8 mouse cellular contexts compared by ENCODE assay signal in genomic region chr12:17267316-17267715, GRCm38 (mm10). TPM values are rescaled to one million over a fixed set of nuclear protein-coding genes. Genes with fewer than 3 reads are reported as not detected.
DNase-seq lines count a peak whose midpoint lies in the region; ATAC-seq and TF ChIP-seq lines count a peak whose summit lies in the region.

No protein-coding gene starts in this region.

- WGBS in kidney, embryonic 16.5 days, result 9% methylated on average over 4 of the region's 4 CpGs
- 3% methylated on average over 4 of the region's 4 CpGs for WGBS in bone marrow, adult 2 months
- WGBS in forebrain, embryonic 15.5 days, result 5% methylated on average over 4 of the region's 4 CpGs
- WGBS in limb, embryonic 15.5 days, result 8% methylated on average over 4 of the region's 4 CpGs
- 12% methylated on average over 4 of the region's 4 CpGs for WGBS in stomach, embryonic 15.5 days

- no peak overlapping the region for H3K27ac ChIP-seq in kidney, embryonic 16.5 days (ENCODE audit: low read length)
- no peak overlapping the region for H3K27ac ChIP-seq in bone marrow, adult 2 months (ENCODE audit: control insufficient read depth, insufficient read depth, low read depth, low read length, poor library complexity)
- H3K27ac ChIP-seq in forebrain, embryonic 15.5 days (replicated peaks), result peak overlapping the region; percentile 92
- H3K27ac ChIP-seq in limb, embryonic 15.5 days, result 0 out of 2 replicates have a peak overlapping the region, but pooled peaks have one; percentile 86
- no peak overlapping the region for H3K27ac ChIP-seq in stomach, embryonic 15.5 days

- no peak for ATAC-seq in kidney, embryonic 16.5 days (ENCODE audit: low FRiP score, low TSS enrichment)
- peak; percentile 55 for ATAC-seq in forebrain, embryonic 15.5 days (replicated peaks)
- no peak for ATAC-seq in limb, embryonic 15.5 days (ENCODE audit: insufficient number of reproducible peaks, low FRiP score, low TSS enrichment, low read depth)
- ATAC-seq in stomach, embryonic 15.5 days (ENCODE audit: insufficient read depth, low FRiP score, low read depth), result no peak

- H3K9me3 ChIP-seq in kidney, embryonic 16.5 days (ENCODE audit: low read length), result no peaks in the 10 kb centered on the region
- H3K9me3 ChIP-seq in forebrain, embryonic 15.5 days, result no peaks in the 10 kb centered on the region
- H3K9me3 ChIP-seq in limb, embryonic 15.5 days, result no peaks in the 10 kb centered on the region
- no peaks in the 10 kb centered on the region for H3K9me3 ChIP-seq in stomach, embryonic 15.5 days

- peak overlapping the region; percentile 91 for H3K9ac ChIP-seq in kidney, embryonic 16.5 days (replicated peaks; ENCODE audit: low read length)
- H3K9ac ChIP-seq in forebrain, embryonic 15.5 days (replicated peaks), result peak overlapping the region; percentile 86
- H3K9ac ChIP-seq in limb, embryonic 15.5 days, result peak overlapping the region; percentile 69
- peak overlapping the region; percentile 96 for H3K9ac ChIP-seq in stomach, embryonic 15.5 days

- peaks cover 30% of the 10 kb centered on the region for H3K4me1 ChIP-seq in kidney, embryonic 16.5 days (ENCODE audit: insufficient read depth, low read length)
- peaks cover 1% of the 10 kb centered on the region for H3K4me1 ChIP-seq in bone marrow, adult 2 months (ENCODE audit: control insufficient read depth, insufficient read depth, low read length)
- H3K4me1 ChIP-seq in forebrain, embryonic 15.5 days, result peaks cover 51% of the 10 kb centered on the region
- H3K4me1 ChIP-seq in limb, embryonic 15.5 days, result peaks cover 20% of the 10 kb centered on the region
- H3K4me1 ChIP-seq in stomach, embryonic 15.5 days, result peaks cover 17% of the 10 kb centered on the region; the same call in 1 of the 2 replicates

- no peak for TF ChIP-seq POLR2A in bone marrow, adult 2 months (IDR thresholded peaks at IDR 0.05; ENCODE audit: borderline replicate concordance, control insufficient read depth, low read depth, low read length)

- no peak for TF ChIP-seq CTCF in bone marrow, adult 2 months (IDR thresholded peaks at IDR 0.05; ENCODE audit: control insufficient read depth, insufficient read depth, low read length)

- no peak for DNase-seq in kidney, postnatal 4 days
- DNase-seq in frontal cortex, postnatal 14 days (ENCODE audit: low spot score in 2 of 2), result no peak
- DNase-seq in kidney, adult 18-20 months, result no peak

- H3K36me3 ChIP-seq in kidney, embryonic 16.5 days (ENCODE audit: insufficient read depth, low read length), result peaks cover 18% of the 10 kb centered on the region
- H3K36me3 ChIP-seq in forebrain, embryonic 15.5 days, result peaks cover 30% of the 10 kb centered on the region
- H3K36me3 ChIP-seq in limb, embryonic 15.5 days, result peaks cover 36% of the 10 kb centered on the region
- H3K36me3 ChIP-seq in stomach, embryonic 15.5 days, result peaks cover 15% of the 10 kb centered on the region; the same call in 1 of the 2 replicates

- H3K4me2 ChIP-seq in kidney, embryonic 16.5 days (replicated peaks; ENCODE audit: low read depth, low read length), result peak overlapping the region; percentile 58
- peak overlapping the region; percentile 65 for H3K4me2 ChIP-seq in forebrain, embryonic 15.5 days (replicated peaks)
- peak overlapping the region; percentile 60 for H3K4me2 ChIP-seq in limb, embryonic 15.5 days
- peak overlapping the region; percentile 62 for H3K4me2 ChIP-seq in stomach, embryonic 15.5 days

- H3K27me3 ChIP-seq in kidney, embryonic 16.5 days (ENCODE audit: insufficient read depth, low read length), result no peaks in the 10 kb centered on the region
- no peaks in the 10 kb centered on the region for H3K27me3 ChIP-seq in forebrain, embryonic 15.5 days
- H3K27me3 ChIP-seq in limb, embryonic 15.5 days, result no peaks in the 10 kb centered on the region
- no peaks in the 10 kb centered on the region for H3K27me3 ChIP-seq in stomach, embryonic 15.5 days (replicated peaks)

- H3K4me3 ChIP-seq in kidney, embryonic 16.5 days (ENCODE audit: low read length), result peak overlapping the region; percentile 83
- peak overlapping the region; percentile 26 for H3K4me3 ChIP-seq in bone marrow, adult 2 months (replicated peaks; ENCODE audit: control insufficient read depth, low read depth, low read length)
- H3K4me3 ChIP-seq in forebrain, embryonic 15.5 days, result peak overlapping the region; percentile 96
- H3K4me3 ChIP-seq in limb, embryonic 15.5 days, result peak overlapping the region; percentile 79
- peak overlapping the region; percentile 98 for H3K4me3 ChIP-seq in stomach, embryonic 15.5 days (replicated peaks)

RNA-seq across cellular contexts. Expression of gene Pdia6, which starts 1.0 kb away (rescaled TPM):
- polyA plus RNA-seq in kidney, embryonic 16.5 days (2015; fragmentation: Nextera tagmentation; extraction: Ambion mirVana), result 665 and 673 TPM in 2 replicates
- 49.6 and 79.1 TPM in 2 replicates for polyA plus RNA-seq in bone marrow, adult 2 months (2011; ENCODE audit: insufficient read depth, insufficient read length, low replicate concordance, missing spikeins)
- 355 and 366 TPM in 2 replicates for polyA plus RNA-seq in forebrain, embryonic 15.5 days (2015; fragmentation: Nextera tagmentation; extraction: Ambion mirVana)
- polyA plus RNA-seq in limb, embryonic 15.5 days (2015; fragmentation: Nextera tagmentation; extraction: Ambion mirVana), result 644 and 669 TPM in 2 replicates
- polyA plus RNA-seq in stomach, embryonic 15.5 days (2015; fragmentation: Nextera tagmentation; extraction: Ambion mirVana), result 649 and 673 TPM in 2 replicates

Comparison
In these comparisons a context has a peak if more than half of its experiments do, and no peak if none do; other contexts are left out.
1. H3K27ac ChIP-seq: peak in forebrain, embryonic 15.5 days (single experiment) and limb, embryonic 15.5 days (single experiment); none in kidney, embryonic 16.5 days (single experiment), bone marrow, adult 2 months (single experiment) and stomach, embryonic 15.5 days (single experiment).
2. H3K4me3 ChIP-seq: peak in every context shown above with its lines; median percentile 98 in stomach, embryonic 15.5 days; 96 in forebrain, embryonic 15.5 days; 83 in kidney, embryonic 16.5 days; 79 in limb, embryonic 15.5 days; 26 in bone marrow, adult 2 months.
3. Peak in every context shown above with its lines, with median percentiles within 50 percentile points of each other: H3K4me2 ChIP-seq and H3K9ac ChIP-seq.